In the genomic region with DNA sequence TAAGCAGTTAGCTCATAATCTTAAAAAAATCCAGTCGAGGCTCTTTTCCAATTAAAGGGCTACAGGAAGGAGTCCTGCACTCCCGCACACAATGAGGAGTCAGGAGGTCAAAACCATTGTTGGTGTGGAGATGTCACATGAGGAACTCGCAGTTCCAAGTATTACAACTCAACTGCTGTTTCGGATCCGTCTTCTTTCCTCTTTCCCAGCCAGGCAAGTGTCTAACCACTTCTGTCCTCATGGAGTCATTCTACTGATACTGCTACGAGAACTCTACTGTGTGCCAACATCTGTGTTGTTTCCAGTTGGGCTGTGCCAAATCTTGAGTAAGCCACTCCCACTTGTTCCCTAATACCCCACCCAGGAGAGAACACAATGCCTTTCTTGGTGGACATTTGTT, we compare ENCODE assay signal across 13 mouse cellular contexts. TPM values are rescaled to one million over a fixed set of nuclear protein-coding genes. Genes with fewer than 3 reads are reported as not detected.
DNase-seq lines count a peak whose midpoint lies in the region; ATAC-seq lines count a peak whose summit lies in the region.
"Had no signal": no experiment of that assay in that cellular context is flagged by ENCODE, and none has a peak within 500 bp of the region (broad histone marks: within the 10 kb centered on the region; RNA-seq: fewer than 3 reads in every experiment).

No protein-coding gene starts in this region.

- H3K4me1 ChIP-seq in hindbrain, embryonic 13.5 days (replicated peaks) = peaks cover 24% of the 10 kb centered on the region

- H3K36me3 ChIP-seq in hindbrain, embryonic 13.5 days = no peaks in the 10 kb centered on the region
- H3K36me3 ChIP-seq: neural tube, embryonic 15.5 days had no signal

- H3K4me3 ChIP-seq in hindbrain, embryonic 13.5 days = no peak overlapping the region
- H3K4me3 ChIP-seq: megakaryocyte, embryonic 14.5 days; neural tube, embryonic 15.5 days had no signal

- 85% methylated on average over 6 of the region's 6 CpGs for WGBS in hindbrain, embryonic 13.5 days

- no peak overlapping the region for H3K4me2 ChIP-seq in hindbrain, embryonic 13.5 days
- H3K4me2 ChIP-seq: neural tube, embryonic 15.5 days had no signal

- peak; percentile 26 for DNase-seq in adrenal gland, postnatal 14 days
- no peak for DNase-seq in adrenal gland, postnatal 25 days
- DNase-seq in lung, adult 18-20 months = peak; percentile 19 to 41
- no peak for DNase-seq in lung, postnatal 4 days
- DNase-seq in heart, postnatal 36 days = peak; percentile 42 to 44
- DNase-seq in lung, postnatal 36 days = peak; percentile 44
- DNase-seq in left cerebral cortex, postnatal 14 days (ENCODE audit: low spot score in 2 of 2) = no peak
- DNase-seq: cerebellum, adult 9-11 months had no signal

- H3K27ac ChIP-seq in hindbrain, embryonic 13.5 days = no peak overlapping the region
- H3K27ac ChIP-seq: liver, embryonic 14.5 days; neural tube, embryonic 15.5 days had no signal

- no peaks in the 10 kb centered on the region for H3K9me3 ChIP-seq in hindbrain, embryonic 13.5 days
- H3K9me3 ChIP-seq: megakaryocyte, embryonic 14.5 days; neural tube, embryonic 15.5 days had no signal

- no peak overlapping the region for H3K9ac ChIP-seq in hindbrain, embryonic 13.5 days
- H3K9ac ChIP-seq: liver, embryonic 14.5 days; neural tube, embryonic 15.5 days had no signal

- intact Hi-C loops in heart, postnatal 36 days (cut with DNase I) = loop anchor here (2.0 kb wide), 1 partner anchor 32 kb away; no protein-coding TSS in a partner anchor
- intact Hi-C loops in left cerebral cortex, postnatal 14 days (cut with DNase I) = no loop called here

- ATAC-seq in hindbrain, embryonic 13.5 days (ENCODE audit: low FRiP score) = no peak
- ATAC-seq: hindbrain, embryonic 16.5 days had no signal

- no peaks in the 10 kb centered on the region for H3K27me3 ChIP-seq in hindbrain, embryonic 13.5 days
- H3K27me3 ChIP-seq: megakaryocyte, embryonic 14.5 days; neural tube, embryonic 15.5 days had no signal

RNA-seq across cellular contexts. Expression of a gene that starts 2.3 kb away (rescaled TPM):
- 98.8 and 120 TPM in 2 replicates for total RNA-seq in adrenal gland, postnatal 14 days (2021)
- total RNA-seq in adrenal gland, postnatal 25 days (2021) = 123 and 133 TPM in 2 replicates
- total RNA-seq in heart, postnatal 36 days (2021) = 10 to 100 TPM; 50.9 to 58.9 TPM
- 100 to 1,000 TPM; 297 to 298 TPM for total RNA-seq in left cerebral cortex, postnatal 14 days (2021)
- polyA plus RNA-seq in hindbrain, embryonic 13.5 days (2015; fragmentation: Nextera tagmentation; extraction: Ambion mirVana) = 113 and 117 TPM in 2 replicates

RNA-seq across cellular contexts. Expression of a gene that starts 30.9 kb away (rescaled TPM):
- 132 and 139 TPM in 2 replicates for total RNA-seq in adrenal gland, postnatal 14 days (2021)
- total RNA-seq in adrenal gland, postnatal 25 days (2021) = 187 and 196 TPM in 2 replicates
- total RNA-seq in heart, postnatal 36 days (2021) = 10 to 100 TPM; 57.2 to 65.0 TPM
- 10 to 100 TPM; 61.6 to 62.9 TPM for total RNA-seq in left cerebral cortex, postnatal 14 days (2021)
- polyA plus RNA-seq in hindbrain, embryonic 13.5 days (2015; fragmentation: Nextera tagmentation; extraction: Ambion mirVana) = 38.6 and 41.9 TPM in 2 replicates

Comparison
In these comparisons a context has a peak if more than half of its experiments do, and no peak if none do; other contexts are left out.
1. DNase-seq: peak in adrenal gland, postnatal 14 days (single experiment), lung, adult 18-20 months (2 of 2), heart, postnatal 36 days (2 of 2) and lung, postnatal 36 days (single experiment); none in adrenal gland, postnatal 25 days (single experiment), lung, postnatal 4 days (0 of 2) and left cerebral cortex, postnatal 14 days (0 of 2).